Mouse (Mus musculus) heart, adult 2 months (tissue): ENCODE measurements at regions not wholly inside any gene's neighbourhood (a gene's known extent, or its start where the extent isn't known, plus 50 kb on each side); places are given as distances from the start of the nearest gene placed in this dataset.

Source experiments
- CTCF ChIP-seq: fragments of 200-600 bp; IDR thresholded peaks from 2 replicates; pipeline ENCODE4 v1.8.1; 2022; ENCODE audit warnings: antibody characterized with exemption, mild to moderate bottlenecking, moderate library complexity
- EP300 ChIP-seq: fragments of 200-500 bp; IDR thresholded peaks from 2 replicates; pipeline ENCODE4 v1.6.1; 2011; ENCODE audit warnings: low read depth, low read length, control low read depth; ENCODE audit not compliant: insufficient read depth
- POLR2A ChIP-seq: fragments of 200-500 bp; IDR thresholded peaks from 2 replicates; pipeline ENCODE4 v1.6.1; 2011; ENCODE audit warnings: mild to moderate bottlenecking, low read depth, low read length, control low read depth; ENCODE audit not compliant: insufficient read depth

- TF ChIP-seq CTCF: peak; percentile 52
- TF ChIP-seq POLR2A: no peak
- no peak for TF ChIP-seq EP300
Observed at GRCm38 (mm10) chr3:134648727-134649445, 179.9 kb upstream of the Tacr3 start.
